Mouse (Mus musculus) G1E (cell line): ENCODE data around the gene Sgms1. TPM values are rescaled to one million over a fixed set of nuclear protein-coding genes. Genes with fewer than 3 reads are reported as not detected.

Source experiments
- ATAC-seq: 2 replicates; pipeline ENCODE4 v1.8.0; 2016; ENCODE audit warnings: mild to moderate bottlenecking; ENCODE audit not compliant: insufficient number of reproducible peaks, poor library complexity, low FRiP score, severe bottlenecking; ENCODE audit errors: extremely low read depth
- DNase-seq: peaks from one replicate; pipeline ENCODE4 v3.0.0; 2012; ENCODE audit warnings: low spot score
- H3K27me3 ChIP-seq: 2 replicates; pipeline ENCODE4 v1.6.1; 2012; ENCODE audit warnings: mild to moderate bottlenecking, low read length, inconsistent platforms; ENCODE audit not compliant: insufficient read depth
- H3K36me3 ChIP-seq: replicated peaks from 2 replicates; pipeline ENCODE3; 2012; ENCODE audit warnings: mild to moderate bottlenecking, inconsistent platforms
- H3K4me1 ChIP-seq: 2 replicates; pipeline ENCODE4 v1.6.1; 2012; ENCODE audit warnings: low read depth, low read length, inconsistent platforms, mixed read lengths; ENCODE audit not compliant: insufficient read depth
- H3K4me3 ChIP-seq: 2 replicates; pipeline ENCODE4 v1.5.1; 2012; ENCODE audit warnings: low read depth, mild to moderate bottlenecking, inconsistent platforms, low read length, moderate library complexity, mixed read lengths
- H3K9me3 ChIP-seq: replicated peaks from 2 replicates; pipeline ENCODE4 v1.6.1; 2012; ENCODE audit warnings: inconsistent platforms
- CTCF ChIP-seq: IDR thresholded peaks from 2 replicates; pipeline ENCODE4 v1.5.1; 2012; ENCODE audit warnings: low read depth, low read length, inconsistent platforms, mixed read lengths
- GATA1 ChIP-seq: IDR thresholded peaks from 2 replicates; pipeline ENCODE4 v1.6.1; 2012; ENCODE audit warnings: borderline replicate concordance, low read length, inconsistent platforms, mixed read lengths
- GATA2 ChIP-seq: IDR thresholded peaks from 2 replicates; pipeline ENCODE4 v1.6.1; 2012; ENCODE audit warnings: low read depth, low read length, inconsistent platforms, borderline replicate concordance
- POLR2AphosphoS5 ChIP-seq: IDR thresholded peaks from 2 replicates; pipeline ENCODE4 v1.6.1; 2012; ENCODE audit warnings: low read depth, low read length, inconsistent platforms; ENCODE audit not compliant: insufficient replicate concordance
- TAL1 ChIP-seq: conservative IDR thresholded peaks from 2 replicates; pipeline ENCODE4 v1.6.1; 2012; ENCODE audit warnings: low read depth, low read length, inconsistent platforms, mixed read lengths
- polyA plus RNA-seq: library from polyadenylated mRNA; stranded (reverse); fragments of >175 nt; gene quantifications from 2 replicates; pipeline ENCODE4 v1.2.3, GENCODE M21; 2012
- total RNA-seq, 2 experiments: library from RNA; stranded (forward) in 1 of 2; stranded (reverse) in 1 of 2; fragments of 200-1000 nt in 1 of 2; fragments of >200 nt in 1 of 2; fragmentation: Nextera tagmentation in 1 of 2; gene quantifications; 2 replicates each; pipeline ENCODE4 v1.2.3; 2014 to 2017

The Sgms1 gene
- total and polyA plus RNA-seq, 3 experiments = 14.5 to 91.0 (median 61.2) TPM

DNA sequence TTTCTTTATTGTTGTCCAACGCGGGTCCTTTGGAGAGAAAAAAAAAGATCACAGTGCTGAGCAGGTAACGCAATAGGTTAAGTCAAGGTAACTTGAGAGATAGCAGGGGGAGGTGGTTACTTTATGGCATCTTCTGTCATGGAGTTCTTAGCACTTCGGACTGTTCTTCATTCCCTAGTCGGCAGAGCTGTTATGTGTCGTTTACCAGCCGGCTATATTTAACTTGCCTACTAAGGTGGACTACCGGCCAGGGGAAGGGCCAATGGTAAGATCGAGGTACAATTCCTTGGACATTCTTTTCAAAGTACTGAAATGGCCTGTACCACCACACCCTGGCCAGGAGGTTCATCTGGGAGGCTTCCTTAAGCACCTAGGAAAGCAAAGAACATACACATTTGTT is 265.4 kb downstream of the Sgms1 start:
- H3K36me3 ChIP-seq = peaks cover 69% of the 10 kb centered on the region
- H3K4me3 ChIP-seq = no peak overlapping the region
- no peak for ATAC-seq
- H3K9me3 ChIP-seq = no peaks in the 10 kb centered on the region
- TF ChIP-seq POLR2AphosphoS5 (no peak), CTCF (no peak), GATA2 (no peak), TAL1 (no peak), GATA1 (no peak)
- DNase-seq = no peak
- no peaks in the 10 kb centered on the region for H3K27me3 ChIP-seq
- peaks cover 18% of the 10 kb centered on the region for H3K4me1 ChIP-seq

DNA sequence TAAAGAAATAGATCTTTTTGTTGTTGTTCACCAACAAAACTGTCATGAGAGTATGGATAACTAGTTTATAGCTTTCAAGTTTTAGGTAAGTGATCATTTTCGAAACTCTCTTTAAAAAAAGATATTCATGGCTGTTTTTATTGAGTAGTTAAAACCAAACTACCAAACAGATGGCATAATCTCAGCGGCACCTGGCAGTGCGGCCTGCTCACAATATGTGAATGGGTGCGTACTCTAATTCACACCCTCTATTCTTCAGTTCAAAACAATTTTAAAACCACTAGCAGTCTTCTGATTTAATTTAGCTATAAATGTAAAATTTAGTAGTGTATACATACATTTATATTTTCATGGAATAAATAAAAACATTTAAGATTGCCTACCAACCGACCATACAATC is 266.3 kb downstream of the Sgms1 start:
- Histone ChIP-seq H3K9me3 (no peaks in the 10 kb centered on the region), H3K36me3 (peaks cover 60% of the 10 kb centered on the region), H3K27me3 (no peaks in the 10 kb centered on the region), H3K4me3 (no peak overlapping the region), H3K4me1 (peaks cover 18% of the 10 kb centered on the region)
- no peak for DNase-seq
- no peak for ATAC-seq
- TF ChIP-seq GATA2 (no peak), POLR2AphosphoS5 (no peak), GATA1 (no peak), CTCF (no peak), TAL1 (no peak)

DNA sequence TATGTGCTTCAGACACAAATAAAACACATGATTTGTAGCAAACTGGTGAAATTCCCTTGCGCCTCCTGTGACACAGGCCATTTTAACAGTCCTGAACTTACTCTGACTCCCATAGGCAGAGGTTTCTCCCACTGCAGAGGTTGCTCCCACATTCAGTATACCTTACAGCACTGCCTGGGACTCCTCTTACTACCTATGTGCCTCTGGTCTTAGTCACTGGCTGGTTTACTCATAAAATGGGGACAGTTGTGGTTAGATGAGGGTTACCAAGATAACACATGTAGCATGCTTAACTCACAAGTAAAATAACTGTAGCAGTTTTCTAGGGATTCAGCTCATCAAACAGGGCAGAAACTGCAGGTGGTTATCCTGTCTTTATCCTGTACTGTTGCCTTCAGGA is 268.7 kb downstream of the Sgms1 start:
- TF ChIP-seq TAL1 = no peak
- no peaks in the 10 kb centered on the region for H3K27me3 ChIP-seq
- ATAC-seq = no peak
- H3K9me3 ChIP-seq = no peaks in the 10 kb centered on the region
- no peak for DNase-seq
- peaks cover 14% of the 10 kb centered on the region for H3K4me1 ChIP-seq
- H3K4me3 ChIP-seq = no peak overlapping the region
- peaks cover 38% of the 10 kb centered on the region for H3K36me3 ChIP-seq

DNA sequence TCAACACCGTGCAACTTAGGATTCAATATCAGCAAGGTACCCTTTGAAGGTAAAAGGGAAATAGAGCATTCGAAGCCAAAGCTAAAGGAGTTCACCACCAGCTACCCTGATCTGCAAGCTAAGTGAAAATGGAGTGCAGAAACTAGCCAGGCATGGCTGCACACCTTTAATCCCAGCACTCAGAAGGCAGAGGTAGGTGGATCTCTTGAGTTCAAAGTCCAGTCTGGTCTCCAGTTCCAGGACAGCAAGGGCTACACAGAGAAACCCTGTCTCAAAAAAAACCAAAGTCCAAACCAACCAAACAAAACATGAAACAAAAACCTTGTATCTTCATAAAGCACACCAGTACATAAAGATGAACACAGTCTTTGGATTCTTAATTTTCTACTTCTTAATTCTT is 269.8 kb downstream of the Sgms1 start:
- no peak overlapping the region for H3K4me3 ChIP-seq
- no peak for DNase-seq
- peaks cover 14% of the 10 kb centered on the region for H3K4me1 ChIP-seq
- H3K27me3 ChIP-seq = 0 out of 2 replicates have a peak, but pooled peaks cover 1% of the 10 kb centered on the region
- ATAC-seq = no peak
- H3K9me3 ChIP-seq = no peaks in the 10 kb centered on the region
- peaks cover 26% of the 10 kb centered on the region for H3K36me3 ChIP-seq
- TF ChIP-seq GATA1 (no peak), CTCF (no peak), POLR2AphosphoS5 (no peak), TAL1 (no peak), GATA2 (no peak)

- Histone ChIP-seq H3K9me3 (no peaks in the 10 kb centered on the region), H3K4me1 (peaks cover 14% of the 10 kb centered on the region), H3K36me3 (peaks cover 16% of the 10 kb centered on the region), H3K4me3 (no peak overlapping the region), H3K27me3 (peaks cover 5% of the 10 kb centered on the region)
- DNase-seq (no peak), ATAC-seq (no peak)
- TF ChIP-seq CTCF (no peak), GATA2 (no peak), POLR2AphosphoS5 (no peak), GATA1 (no peak), TAL1 (no peak)
Measured at GRCm38 (mm10) chr19:32118496-32118895, 271.0 kb downstream of the Sgms1 start.

DNA sequence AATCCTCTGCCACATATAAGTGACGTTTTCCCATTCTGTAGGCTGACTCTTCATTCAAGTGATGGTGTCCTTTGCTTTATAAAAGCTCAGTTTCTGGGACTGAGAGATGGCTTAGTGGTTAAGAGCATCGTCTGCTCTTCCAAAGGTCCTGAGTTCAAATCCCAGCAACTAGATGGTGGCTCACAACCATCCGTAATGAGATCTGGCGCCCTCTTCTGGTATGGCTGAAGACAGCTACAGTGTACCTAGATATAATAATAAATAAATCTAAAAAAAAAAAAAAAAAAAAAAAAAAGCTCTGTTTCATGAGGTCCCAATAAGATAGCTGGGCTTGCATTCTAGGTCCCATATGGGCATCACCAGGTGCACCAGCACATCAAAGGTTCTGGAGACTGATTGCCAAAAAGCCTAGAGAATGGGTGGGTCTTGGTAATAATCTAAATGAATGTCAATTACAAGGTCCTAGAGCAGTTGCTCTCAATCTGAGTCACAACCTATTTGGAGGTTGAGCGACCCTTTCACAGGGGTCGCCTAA is 272.0 kb downstream of the Sgms1 start:
- TF ChIP-seq POLR2AphosphoS5 = no peak
- no peak for TF ChIP-seq GATA2
- no peak for TF ChIP-seq GATA1
- TF ChIP-seq CTCF = no peak
- no peak for TF ChIP-seq TAL1
- Histone ChIP-seq H3K36me3 (peaks cover 14% of the 10 kb centered on the region), H3K4me1 (peaks cover 16% of the 10 kb centered on the region), H3K27me3 (peaks cover 8% of the 10 kb centered on the region), H3K9me3 (no peaks in the 10 kb centered on the region), H3K4me3 (no peak overlapping the region)
- no peak for DNase-seq
- ATAC-seq = no peak
